Mouse (Mus musculus): ENCODE results near the gene Erf.
A peak's percentile ranks its signal among the peaks of the same experiment; 100 is the strongest.
"Not testable (repeated sequence)": the region's sequence is repeated elsewhere in the genome, so short reads cannot be mapped to it uniquely, and the experiment has no call there.

Gene Erf

GRCm38 (mm10) chr7:25267751-25268463, 17.3 kb upstream of the Erf start:
- DNase-seq (ENCODE audit: low read depth, low spot score), result peak; percentile 98

- DNase-seq (ENCODE audit: low read depth, low spot score), result peak; percentile 96
These were observed 16.8 kb upstream of the Erf start, which contains the start of gene Cic for GRCm38 (mm10) chr7:25267301-25267750. Cic (plus strand) TSS chr7:25267704.

GRCm38 (mm10) chr7:25266180-25266962, 15.8 kb upstream of the Erf start:
- DNase-seq (ENCODE audit: low read depth, low spot score), result no peak

GRCm38 (mm10) chr7:25265743-25266142, 15.2 kb upstream of the Erf start:
- not testable (repeated sequence) for DNase-seq (ENCODE audit: low read depth, low spot score)

GRCm38 (mm10) chr7:25263968-25264870, 13.7 kb upstream of the Erf start:
- DNase-seq (ENCODE audit: low read depth, low spot score), result no peak

- no peak for DNase-seq (ENCODE audit: low read depth, low spot score)
These were observed 11.3 kb upstream of the Erf start for GRCm38 (mm10) chr7:25261896-25262295.

GRCm38 (mm10) chr7:25251822-25252221, 1.3 kb upstream of the Erf start:
- DNase-seq (ENCODE audit: low read depth, low spot score), result no peak

- no peak for DNase-seq (ENCODE audit: low read depth, low spot score)
These were observed 670 bp upstream of the Erf start for GRCm38 (mm10) chr7:25251071-25251791.

- DNase-seq (ENCODE audit: low read depth, low spot score), result no peak
These were observed 1.0 kb downstream of the Erf start for GRCm38 (mm10) chr7:25249314-25250140.

- no peak for DNase-seq (ENCODE audit: low read depth, low spot score)
These were observed 1.7 kb downstream of the Erf start for GRCm38 (mm10) chr7:25248846-25249313.

GRCm38 (mm10) chr7:25248018-25248647, 2.4 kb downstream of the Erf start:
- no peak for DNase-seq (ENCODE audit: low read depth, low spot score)

GRCm38 (mm10) chr7:25247498-25247897, 3.1 kb downstream of the Erf start:
- DNase-seq (ENCODE audit: low read depth, low spot score), result no peak

- no peak for DNase-seq (ENCODE audit: low read depth, low spot score)
These were observed 3.8 kb downstream of the Erf start for GRCm38 (mm10) chr7:25246759-25247137.

- no peak for DNase-seq (ENCODE audit: low read depth, low spot score)
These were observed 4.3 kb downstream of the Erf start for GRCm38 (mm10) chr7:25246079-25246758.

- no peak for DNase-seq (ENCODE audit: low read depth, low spot score)
These were observed 5.8 kb downstream of the Erf start for GRCm38 (mm10) chr7:25244562-25245369.

GRCm38 (mm10) chr7:25243361-25243760, 7.2 kb downstream of the Erf start:
- no peak for DNase-seq (ENCODE audit: low read depth, low spot score)

- DNase-seq (ENCODE audit: low read depth, low spot score), result no peak
These were observed 9.5 kb downstream of the Erf start for GRCm38 (mm10) chr7:25241062-25241461.

- no peak for DNase-seq (ENCODE audit: low read depth, low spot score)
These were observed 9.9 kb downstream of the Erf start for GRCm38 (mm10) chr7:25240631-25241030.

Data from WW6 (cell line).